Mouse (Mus musculus): Measurements from ENCODE around the gene Aim2.
"Not testable (repeated sequence)": the region's sequence is repeated elsewhere in the genome, so short reads cannot be mapped to it uniquely, and the experiment has no call there.

Aim2 gene

DNA sequence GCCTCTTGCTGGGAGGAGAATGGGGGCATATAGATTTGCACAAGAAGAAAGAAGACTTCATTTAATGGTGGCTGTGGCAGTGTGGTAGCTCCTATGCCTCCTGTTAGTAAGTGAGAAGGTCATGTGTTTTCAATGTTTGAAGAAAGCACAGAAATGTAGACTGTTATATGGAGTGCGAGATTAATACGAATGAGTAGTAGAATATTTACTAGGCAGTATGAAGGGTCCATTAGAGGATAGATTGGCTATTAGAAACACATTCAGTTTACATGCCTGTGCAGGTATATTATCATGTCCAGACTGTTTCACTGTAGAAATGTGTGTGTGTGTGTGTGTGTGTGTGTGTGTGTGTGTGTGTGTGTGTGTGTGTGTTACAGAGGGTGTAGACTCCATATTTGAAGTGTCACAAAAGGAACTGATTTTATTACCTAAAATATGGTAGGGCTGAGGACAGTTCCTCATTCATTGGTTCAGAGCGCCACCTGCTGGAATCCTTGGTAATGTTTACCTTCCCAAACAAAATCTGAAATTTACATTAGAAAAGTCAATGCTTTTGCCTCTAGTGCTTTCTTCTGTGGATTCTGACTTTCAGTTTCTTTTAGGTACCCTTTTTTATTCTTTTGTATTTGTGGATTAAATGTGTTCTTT, 47.8 kb downstream of the Aim2 start:
- DNase-seq: peak; percentile 57

DNA sequence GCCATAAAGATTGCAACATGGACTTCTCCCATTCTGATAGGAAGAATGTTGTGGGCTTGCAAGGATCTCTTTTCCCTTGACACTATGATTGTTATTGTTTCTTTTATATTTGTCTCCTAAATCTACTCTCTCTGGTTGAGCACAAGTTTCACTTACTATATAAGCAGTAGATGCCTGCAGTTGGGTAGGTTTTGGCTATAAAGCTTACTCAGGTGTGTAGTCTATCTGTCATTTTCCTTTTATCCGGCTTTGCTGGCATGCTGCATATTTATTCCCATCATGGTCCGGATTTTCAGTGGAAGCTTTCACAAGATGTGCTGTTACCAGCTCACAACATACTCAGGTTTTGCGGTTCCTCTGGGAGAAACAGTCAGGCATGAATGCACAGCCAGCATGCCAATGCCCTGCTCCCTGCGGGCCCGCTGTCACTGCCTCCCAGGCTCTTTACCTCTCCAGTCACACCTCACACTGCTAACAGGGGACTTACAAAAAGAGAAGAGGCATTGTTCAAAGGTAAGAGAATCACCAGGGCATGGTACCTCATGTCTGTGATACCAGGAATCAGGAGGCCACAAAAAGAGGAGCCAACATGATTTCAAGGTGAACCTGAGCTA, 54.1 kb downstream of the Aim2 start:
- no peak for DNase-seq

DNA sequence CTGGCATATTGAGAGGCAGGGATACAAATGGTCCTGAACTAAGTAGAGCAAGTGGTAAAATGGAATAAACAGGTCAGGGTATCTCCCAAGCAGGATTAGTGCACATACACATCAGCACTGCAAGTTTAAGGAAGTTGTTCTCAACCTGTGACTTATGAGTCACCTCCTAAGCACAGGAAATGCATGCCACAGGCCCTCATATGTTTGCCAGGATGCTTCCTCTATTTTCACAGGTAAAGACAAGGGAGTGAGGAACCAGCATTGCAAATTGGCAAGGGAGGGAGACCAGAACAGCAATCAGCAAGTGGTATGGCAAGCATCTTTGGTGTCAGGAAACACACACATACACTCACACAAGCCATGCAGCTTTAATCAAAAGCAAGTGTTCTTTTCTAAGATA, 58.4 kb downstream of the Aim2 start:
- DNase-seq: no peak

DNA sequence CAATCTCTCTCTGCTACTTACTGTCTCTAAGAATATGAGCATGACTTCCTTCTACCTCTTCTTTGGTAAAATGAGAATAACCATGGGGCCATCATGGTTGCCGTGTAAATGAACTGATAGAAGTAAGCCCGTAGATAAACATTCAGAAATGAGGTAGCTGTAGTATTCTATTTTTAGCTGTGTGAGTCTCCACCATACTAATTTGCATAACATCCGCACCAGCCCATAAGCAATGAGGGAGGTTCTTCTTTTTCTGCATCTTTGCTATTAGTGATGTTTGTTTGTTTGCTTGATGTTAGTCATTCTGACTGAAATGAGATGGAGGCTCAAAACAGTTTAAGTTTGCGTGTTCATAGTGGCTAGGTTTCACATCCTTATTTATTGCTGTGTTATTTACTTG, 61.2 kb downstream of the Aim2 start:
- no peak for DNase-seq

DNA sequence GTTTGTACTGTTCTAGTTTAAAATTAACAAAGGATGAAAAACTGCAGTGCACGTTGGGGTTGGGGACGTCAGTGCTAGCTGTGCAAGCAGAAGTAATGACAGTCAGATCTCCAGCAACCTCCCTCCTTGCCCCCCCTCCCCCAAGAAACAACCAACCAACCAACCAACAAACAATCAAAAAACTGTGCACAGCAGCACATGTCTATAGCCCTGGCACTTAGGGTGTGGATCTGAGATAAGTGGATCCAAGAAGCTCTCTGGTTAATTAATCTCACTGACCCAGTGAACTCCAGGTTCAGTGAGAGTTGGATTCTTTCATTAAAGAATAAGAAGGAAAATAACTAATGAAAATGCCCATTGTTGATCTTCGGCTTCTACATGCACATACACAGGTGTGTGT, 64.0 kb downstream of the Aim2 start:
- no peak for DNase-seq

DNA sequence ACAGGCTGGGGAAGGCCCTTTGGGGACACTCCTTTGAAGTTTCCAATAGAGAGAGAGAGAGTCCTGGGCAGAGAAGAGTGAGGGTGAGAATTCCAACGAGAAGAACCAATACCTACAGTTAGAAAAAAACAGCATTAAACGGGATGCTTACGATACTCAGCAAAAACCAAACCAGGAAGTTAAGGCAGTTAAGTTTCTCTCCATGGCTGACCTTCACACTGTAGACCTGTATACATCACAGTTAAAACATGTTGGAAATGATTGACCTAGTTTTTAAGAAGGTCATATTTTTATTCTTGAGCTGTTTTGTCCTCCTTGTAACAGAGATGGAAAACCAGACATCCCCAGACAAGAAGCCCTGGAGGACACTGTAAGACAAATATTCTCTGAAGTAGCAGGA, 67.8 kb downstream of the Aim2 start:
- no peak for DNase-seq

DNA sequence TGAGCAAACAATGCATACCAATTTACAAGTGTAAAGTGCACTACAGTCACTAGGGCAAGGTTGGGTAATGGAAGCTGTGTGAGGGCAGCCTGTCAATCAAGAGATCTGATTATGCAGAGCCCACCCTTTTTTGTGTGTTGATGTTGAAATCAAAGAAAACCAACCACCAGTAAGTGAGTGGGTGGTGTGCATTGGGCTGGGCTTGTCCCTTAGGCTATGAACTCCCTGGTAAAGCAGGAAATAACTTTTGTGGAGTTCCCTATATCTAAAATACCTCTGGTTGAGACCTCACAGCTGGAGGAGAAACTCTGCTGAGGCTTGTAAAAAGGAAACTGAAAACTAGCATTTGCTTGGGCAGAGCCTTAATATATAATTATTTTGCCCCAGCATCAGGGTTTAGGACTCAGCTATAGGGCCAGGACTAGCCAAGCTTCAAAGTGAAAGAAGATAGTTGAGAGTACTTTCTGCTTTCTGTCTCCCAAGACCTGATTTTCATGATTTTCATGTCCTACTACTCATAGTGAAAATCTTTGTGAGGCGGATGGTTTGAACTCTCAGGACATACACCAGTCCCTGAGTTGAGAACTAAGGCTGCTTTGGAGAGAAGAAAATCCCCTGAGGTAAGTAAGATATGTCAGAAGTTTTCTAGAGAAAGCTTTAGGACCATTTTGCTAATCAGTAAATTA, 68.4 kb downstream of the Aim2 start:
- no peak for DNase-seq

DNA sequence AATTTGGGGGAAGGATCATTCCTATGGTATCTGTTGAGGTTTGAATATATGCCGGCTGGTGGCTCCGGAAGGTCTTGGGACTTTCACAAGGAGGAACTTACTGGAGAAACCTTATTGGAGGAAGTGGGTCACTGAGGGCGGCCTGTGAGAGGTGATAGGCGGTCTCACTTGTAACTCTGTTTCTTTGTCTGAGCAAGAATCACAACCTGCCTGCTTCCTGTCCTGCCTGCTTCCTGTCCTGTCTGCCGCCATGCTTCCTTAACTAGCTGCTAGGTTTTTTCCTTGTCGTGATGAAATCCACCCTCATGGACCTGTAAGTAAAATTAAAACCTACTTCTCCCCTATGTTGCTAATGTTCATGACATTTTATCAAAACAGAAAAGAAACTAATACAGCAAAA, 69.7 kb downstream of the Aim2 start:
- DNase-seq: no peak

DNA sequence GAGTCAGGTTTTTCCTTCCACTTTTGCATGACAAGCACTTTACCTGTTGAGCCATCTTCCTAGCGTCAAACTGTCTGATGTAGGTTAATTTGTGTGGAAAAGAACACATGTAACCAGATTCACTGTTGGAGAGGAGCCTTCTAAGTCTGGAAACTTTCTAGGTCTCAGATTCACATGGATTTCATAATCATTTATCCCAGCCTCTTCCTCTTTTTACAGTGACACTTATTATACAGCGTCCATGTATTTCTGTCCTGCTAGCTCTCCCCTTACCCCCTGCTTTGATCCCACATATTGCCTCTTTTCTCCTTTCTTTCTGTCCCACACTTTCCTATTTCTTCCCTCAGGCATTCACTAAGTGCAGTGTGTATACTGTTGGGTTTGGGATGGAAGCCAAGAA, 75.7 kb downstream of the Aim2 start:
- no peak for DNase-seq

DNA sequence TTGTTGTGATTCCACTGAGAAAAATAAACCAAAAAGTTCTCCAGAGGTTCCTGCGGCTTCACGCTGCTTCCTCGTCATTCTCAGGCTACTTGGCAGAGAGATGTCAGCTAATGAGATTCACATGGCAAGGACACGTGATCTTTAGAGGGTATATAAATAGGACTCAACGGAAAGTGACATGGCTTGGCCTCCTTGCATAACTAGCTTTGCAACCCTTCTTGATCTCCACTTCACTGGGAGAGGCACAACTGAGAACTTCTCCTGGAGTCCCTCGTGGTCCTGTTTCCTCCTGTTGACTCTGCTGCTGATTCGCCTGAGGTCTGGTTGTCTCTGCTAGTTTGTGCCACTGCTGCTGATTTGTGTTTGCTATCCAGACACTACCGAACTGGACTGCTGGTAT, 76.7 kb downstream of the Aim2 start:
- no peak for DNase-seq

DNA sequence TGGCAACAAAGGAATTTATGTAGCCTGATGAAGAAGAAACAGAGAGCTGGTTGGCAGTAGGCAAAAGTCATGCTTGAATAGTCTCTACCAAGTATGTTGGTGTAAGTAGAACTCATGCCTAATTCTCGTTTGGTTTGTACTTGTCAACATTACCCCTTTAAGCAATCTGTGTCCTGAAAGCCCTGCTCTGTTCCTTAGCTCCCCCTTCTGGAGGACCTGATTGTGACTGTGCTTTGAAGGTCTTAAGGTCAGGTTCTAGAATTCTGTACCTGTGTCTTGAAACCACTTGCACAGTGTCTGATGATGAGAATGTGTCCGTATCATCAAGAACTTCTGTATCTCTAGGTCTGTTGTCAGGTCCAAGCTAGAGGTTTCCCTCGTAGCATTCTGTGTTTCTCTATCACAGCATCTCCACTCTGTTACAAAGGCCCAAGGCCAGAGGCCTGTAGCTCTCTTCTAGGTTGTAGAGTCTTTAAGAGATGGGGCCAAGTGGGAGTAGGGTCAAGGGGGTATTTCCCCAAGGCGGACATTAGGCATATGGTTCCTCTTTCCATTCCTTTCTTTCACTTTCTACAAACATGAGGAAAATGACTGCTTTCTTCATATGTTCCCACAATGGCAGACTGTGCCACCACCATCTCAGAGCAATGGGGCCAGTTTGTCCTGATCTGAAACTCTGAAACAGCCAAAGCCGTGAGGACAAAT, 79.5 kb downstream of the Aim2 start:
- no peak for DNase-seq

DNA sequence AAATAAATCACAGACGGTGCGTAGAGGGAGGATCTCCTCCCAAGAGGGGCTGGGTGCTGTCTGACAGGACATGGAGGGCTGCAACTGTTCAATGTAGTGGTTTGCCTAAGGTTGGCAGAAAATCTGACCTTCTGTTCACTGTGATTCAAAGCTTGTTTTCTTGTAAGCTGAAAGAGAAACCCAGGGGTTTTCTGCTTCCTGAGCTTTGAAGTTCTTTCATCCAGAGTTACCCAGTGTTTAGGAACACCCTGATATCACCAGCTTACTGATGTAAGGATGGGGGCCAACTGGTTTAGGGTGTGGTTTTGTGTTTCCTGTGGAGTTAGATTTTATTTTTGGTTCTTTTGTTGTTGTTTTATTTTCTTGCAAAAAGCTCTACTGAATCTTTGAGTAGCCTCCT, 81.7 kb downstream of the Aim2 start:
- no peak for DNase-seq

DNA sequence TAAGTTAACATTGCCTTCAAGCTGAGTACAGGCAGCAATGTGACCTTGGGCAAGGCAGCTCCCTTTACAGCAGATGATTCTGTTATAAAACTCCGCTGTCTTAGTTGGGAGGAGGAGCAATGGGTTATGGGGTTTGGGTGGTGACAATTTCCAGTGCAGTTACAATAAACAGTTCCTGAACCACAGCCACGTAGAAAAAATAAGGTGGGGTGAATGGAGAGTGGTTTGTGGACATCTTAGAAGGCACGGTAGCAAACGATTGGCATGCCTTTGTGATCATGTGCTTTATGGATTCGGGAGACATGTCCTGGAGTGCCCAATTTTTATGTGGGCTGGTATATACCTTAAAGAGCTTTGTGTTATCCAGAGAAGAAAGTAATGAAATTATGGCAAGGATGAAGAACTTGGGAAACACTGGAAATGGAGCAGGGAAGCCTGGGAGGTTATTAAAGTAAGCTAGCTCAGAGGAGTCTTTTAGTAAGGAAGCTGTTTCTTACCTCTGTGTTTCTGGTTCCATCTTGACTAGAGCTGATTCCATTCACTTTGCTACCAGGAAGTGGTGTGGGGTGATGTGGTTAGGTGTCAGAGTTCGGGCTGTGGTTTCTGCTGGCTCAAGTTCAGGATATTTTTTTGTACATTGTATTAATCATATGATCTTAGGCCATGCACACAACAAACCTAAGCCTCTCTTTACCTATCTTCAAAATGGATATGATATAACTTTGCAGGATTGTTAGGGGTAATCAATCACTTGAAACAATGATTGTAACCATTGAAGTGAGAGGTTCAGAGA, 86.7 kb downstream of the Aim2 start:
- DNase-seq: no peak

DNA sequence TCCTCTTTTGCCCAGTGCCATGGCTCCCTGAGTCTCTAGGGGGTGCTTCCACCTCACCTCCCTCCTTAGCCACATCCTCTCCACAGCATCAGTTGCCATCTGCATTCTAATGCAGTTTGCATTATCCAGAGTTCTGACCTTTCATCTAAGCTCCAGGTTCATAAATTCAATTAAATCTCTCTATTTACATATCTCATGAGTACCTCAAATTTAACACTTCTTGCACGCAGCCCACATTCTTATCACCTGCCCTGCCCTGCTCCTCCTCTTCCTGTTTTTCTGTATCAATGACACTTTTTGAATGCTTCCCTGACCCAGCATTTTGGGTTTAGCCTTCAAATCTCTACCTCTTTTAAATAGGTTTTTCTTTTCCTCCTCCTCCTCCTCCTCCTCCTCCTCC, 90.0 kb downstream of the Aim2 start:
- DNase-seq: no peak

DNA sequence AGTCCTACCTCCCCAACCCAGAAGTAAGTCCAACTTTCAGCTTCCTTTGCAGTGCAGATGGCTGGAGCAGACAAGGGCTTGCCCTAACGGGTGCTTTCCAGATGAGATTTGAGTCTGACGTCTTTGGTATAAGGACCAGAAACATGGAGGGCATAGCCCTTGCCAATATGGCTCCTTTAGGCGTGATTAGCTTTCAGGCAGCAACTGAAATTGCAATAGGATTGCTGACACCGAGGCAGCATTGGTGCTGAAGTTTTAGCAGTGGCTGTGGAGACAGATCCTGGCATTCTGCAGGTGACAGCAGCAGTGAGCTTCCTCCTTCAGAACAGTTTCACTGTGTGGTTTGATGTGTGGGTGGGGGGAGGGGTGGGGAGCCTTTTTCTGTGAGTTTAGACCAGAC, 90.5 kb downstream of the Aim2 start:
- DNase-seq: no peak

DNA sequence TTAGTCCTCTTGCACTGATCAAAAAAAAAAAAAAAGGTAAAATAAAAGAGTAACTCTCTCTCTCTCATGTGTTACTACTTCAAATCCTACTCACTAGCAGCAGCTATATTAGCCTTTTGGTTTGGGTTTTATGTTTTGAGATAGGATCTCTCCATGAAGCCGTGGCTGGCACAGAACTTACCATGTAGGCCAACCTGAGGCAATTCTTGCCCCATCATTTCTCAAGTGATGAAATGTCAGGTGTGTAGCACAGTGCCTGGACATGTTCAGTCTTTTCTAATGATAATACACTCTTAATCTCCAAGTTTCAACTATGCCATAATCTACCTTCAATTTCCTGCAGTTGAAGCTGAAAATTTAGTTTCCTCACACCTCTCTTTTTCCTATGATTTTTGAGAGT, 92.4 kb downstream of the Aim2 start:
- no peak for DNase-seq

DNA sequence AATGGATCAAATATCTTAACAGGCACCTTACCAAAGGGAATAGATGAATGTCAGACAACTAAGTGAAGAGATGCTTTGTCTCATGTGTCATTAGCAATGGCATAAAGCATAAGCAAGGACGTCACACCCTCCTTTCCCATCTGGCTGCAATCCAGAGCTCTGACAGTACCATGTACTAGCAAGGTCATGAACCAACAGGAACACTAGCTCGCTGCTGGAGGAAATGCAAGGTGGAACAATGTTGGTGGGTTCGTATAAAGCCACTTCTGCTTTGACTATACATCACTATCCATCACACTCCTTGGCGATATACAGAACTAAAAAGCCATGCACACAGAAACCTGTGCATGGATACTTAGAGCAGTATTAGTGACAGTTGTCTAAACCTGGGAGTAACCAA, 96.4 kb downstream of the Aim2 start:
- DNase-seq: no peak

DNA sequence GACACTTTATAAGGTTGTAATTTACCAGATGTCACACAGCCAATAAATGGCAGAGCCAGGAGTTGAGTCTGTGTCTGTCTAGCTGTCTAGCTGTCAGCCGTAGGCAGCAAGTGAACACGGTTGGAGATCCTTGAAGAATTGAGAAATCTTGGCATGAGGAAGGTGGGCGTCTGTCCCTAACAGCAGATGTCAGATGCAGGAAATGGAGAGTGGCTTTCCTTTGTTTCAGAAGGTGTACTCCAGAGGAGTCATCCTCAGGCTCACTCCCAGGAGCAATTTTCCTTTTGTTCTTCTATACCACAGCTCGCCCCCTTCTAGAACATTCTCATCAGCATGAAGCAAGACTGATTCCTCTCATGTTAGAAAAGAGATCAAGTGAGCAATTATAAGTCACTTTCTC, 99.9 kb downstream of the Aim2 start:
- DNase-seq: no peak

DNA sequence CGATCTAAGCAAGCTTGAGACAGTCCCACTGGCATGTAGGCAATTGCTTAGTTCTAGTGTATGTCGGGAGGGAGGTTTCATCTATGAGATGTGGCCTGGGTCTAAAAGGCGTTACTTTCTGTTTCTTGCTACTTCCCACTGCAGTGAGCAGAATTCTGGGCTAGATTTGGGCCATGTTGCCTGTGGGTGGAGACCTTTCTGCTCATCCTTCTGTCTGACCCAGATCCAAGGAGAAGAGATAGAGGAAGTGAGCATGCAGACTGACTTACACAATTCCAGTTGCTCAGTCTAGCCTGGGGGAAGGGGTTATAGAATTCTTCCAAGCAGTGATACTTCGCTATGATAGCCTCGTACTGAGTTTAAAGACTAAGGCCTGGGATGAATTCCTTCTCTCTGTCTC, 101.0 kb downstream of the Aim2 start:
- no peak for DNase-seq

DNA sequence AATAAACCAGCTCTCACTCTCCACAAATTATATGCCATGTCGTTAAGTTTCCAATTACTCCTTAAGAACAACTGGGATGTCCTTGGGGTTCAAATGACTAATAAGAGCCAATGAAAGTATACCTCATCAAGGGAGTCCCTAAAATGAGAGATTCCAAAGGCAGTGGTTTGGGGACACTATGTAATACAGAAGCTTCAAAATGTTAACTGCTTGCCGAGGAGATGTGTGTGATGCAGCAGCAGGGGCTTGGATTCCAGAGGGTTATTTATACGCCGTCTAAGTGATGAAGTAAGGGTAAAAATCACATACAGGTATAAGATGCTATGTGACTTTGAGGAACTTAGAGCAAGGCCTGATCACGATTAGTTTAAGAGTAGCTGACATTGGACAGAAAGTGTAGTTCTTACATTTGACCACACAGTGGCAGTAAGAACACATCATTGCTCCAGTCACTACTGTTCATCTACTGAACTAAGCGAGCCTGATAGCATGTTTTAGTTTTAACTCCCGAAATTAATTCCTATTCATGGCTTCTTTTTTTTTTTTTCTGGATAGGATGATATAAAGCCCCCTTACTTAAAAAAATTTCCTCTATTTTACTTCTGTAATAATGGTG, 105.6 kb downstream of the Aim2 start:
- DNase-seq: no peak

DNA sequence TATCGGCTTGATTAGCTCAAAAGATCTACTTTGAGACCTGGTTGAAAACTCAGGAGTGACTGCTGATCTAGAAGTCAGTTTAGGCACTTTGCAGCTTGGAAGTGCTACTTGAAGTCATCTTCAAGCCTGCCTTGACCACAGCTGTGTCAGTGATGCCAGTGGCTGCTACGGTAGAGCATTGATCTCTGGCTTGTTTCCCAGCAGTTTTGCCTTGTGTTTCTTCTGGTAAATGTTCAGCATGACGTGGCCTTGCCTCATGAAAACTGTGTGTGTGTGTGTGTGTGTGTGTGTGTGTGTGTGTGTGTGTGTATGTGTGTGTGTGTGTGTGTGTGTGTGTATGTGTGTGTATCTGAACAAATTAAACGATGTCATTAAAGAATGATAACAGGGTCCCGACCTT, 106.1 kb downstream of the Aim2 start:
- DNase-seq: no peak

DNA sequence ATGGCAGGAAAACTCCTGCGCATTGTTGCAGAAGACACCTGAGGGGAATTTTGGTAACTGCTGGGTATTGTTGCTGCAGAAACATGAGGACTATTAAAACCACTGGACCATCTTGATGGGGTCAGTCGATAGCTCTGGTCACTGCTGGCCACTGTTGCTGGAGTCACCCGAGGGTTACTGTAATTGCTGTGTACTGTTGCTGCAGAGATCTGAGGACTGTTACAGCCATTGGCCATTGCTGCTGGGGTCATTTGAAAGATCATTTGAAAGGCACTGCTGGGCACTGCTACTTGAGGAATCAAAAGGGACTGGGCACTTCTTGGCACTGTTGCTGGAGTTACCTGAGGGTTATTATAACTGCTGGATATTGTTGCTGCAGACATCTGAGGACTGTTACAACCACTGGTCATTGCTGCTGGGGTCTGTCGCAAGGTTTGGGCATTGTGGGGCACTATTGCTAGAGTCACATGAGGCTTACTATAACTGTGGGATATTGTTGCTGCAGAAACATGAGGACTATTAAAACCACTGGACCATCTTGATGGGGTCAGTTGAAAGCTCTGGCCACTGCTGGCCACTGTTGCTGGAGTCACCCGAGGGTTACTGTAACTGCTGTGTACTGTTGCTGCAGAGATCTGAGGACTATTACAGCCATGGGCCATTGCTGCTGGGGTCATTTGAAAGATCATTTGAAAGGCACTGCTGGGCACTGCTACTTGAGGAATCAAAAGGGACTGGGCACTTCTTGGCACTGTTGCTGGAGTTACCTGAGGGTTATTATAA, 129.9 kb downstream of the Aim2 start:
- DNase-seq: not testable (repeated sequence)

All from cerebellum, adult 11 months (tissue).